Mouse (Mus musculus): ENCODE measurements around the gene Gm36176. TPM values are rescaled to one million over a fixed set of nuclear protein-coding genes. Genes with fewer than 3 reads are reported as not detected.

The Gm36176 gene
- polyA plus RNA-seq, 1 experiment from 2014 or later: not detected

Other genes starting within 250 kb of the Gm36176 start
- 338 and 353 TPM in 2 replicates for gene Sumo3, start 240.7 kb upstream of the Gm36176 start, polyA plus RNA-seq (2014; fragmentation: Nextera tagmentation; extraction: Ambion mirVana)
- gene Gm49325, start 240.6 kb upstream of the Gm36176 start, polyA plus RNA-seq (2014; fragmentation: Nextera tagmentation; extraction: Ambion mirVana): 2.4 TPM in 1 of 2 replicates, not detected in the other
- 42.8 and 47.6 TPM in 2 replicates for gene Ube2g2, start 224.5 kb upstream of the Gm36176 start, polyA plus RNA-seq (2014; fragmentation: Nextera tagmentation; extraction: Ambion mirVana)
- gene Tspear, start 160.2 kb upstream of the Gm36176 start, polyA plus RNA-seq (2014; fragmentation: Nextera tagmentation; extraction: Ambion mirVana): 0.72 and 1.2 TPM in 2 replicates
- not detected in 2 replicates for gene Gm19402, start 156.0 kb upstream of the Gm36176 start, polyA plus RNA-seq (2014; fragmentation: Nextera tagmentation; extraction: Ambion mirVana)
- gene Gm9508, start 149.6 kb upstream of the Gm36176 start, polyA plus RNA-seq (2014; fragmentation: Nextera tagmentation; extraction: Ambion mirVana): not detected in 2 replicates
- not detected in 2 replicates for gene Gm10272, start 140.2 kb upstream of the Gm36176 start, polyA plus RNA-seq (2014; fragmentation: Nextera tagmentation; extraction: Ambion mirVana)
- not detected in 2 replicates for gene Gm10024, start 135.3 kb upstream of the Gm36176 start, polyA plus RNA-seq (2014; fragmentation: Nextera tagmentation; extraction: Ambion mirVana)
- gene Gm10142, start 131.0 kb upstream of the Gm36176 start, polyA plus RNA-seq (2014; fragmentation: Nextera tagmentation; extraction: Ambion mirVana): not detected in 2 replicates
- not detected in 2 replicates for gene Krtap12-1, start 126.2 kb upstream of the Gm36176 start, polyA plus RNA-seq (2014; fragmentation: Nextera tagmentation; extraction: Ambion mirVana)
- not detected in 2 replicates for gene Gm10100, start 120.3 kb upstream of the Gm36176 start, polyA plus RNA-seq (2014; fragmentation: Nextera tagmentation; extraction: Ambion mirVana)
- gene Gm18596, start 104.2 kb upstream of the Gm36176 start, polyA plus RNA-seq (2014; fragmentation: Nextera tagmentation; extraction: Ambion mirVana): not detected in 2 replicates
- gene Gm9736, start 95.4 kb upstream of the Gm36176 start, polyA plus RNA-seq (2014; fragmentation: Nextera tagmentation; extraction: Ambion mirVana): not detected in 2 replicates
- gene Gm3233, start 87.1 kb upstream of the Gm36176 start, polyA plus RNA-seq (2014; fragmentation: Nextera tagmentation; extraction: Ambion mirVana): not detected in 2 replicates
- gene Gm3238, start 75.5 kb upstream of the Gm36176 start, polyA plus RNA-seq (2014; fragmentation: Nextera tagmentation; extraction: Ambion mirVana): not detected in 2 replicates
- not detected in 2 replicates for gene Gm7138, start 69.9 kb upstream of the Gm36176 start, polyA plus RNA-seq (2014; fragmentation: Nextera tagmentation; extraction: Ambion mirVana)
- gene Gm3250, start 64.3 kb upstream of the Gm36176 start, polyA plus RNA-seq (2014; fragmentation: Nextera tagmentation; extraction: Ambion mirVana): not detected in 2 replicates
- not detected in 2 replicates for gene Gm7137, start 58.6 kb upstream of the Gm36176 start, polyA plus RNA-seq (2014; fragmentation: Nextera tagmentation; extraction: Ambion mirVana)
- gene Gm9639, start 51.7 kb upstream of the Gm36176 start, polyA plus RNA-seq (2014; fragmentation: Nextera tagmentation; extraction: Ambion mirVana): not detected in 2 replicates
- not detected in 2 replicates for gene Gm19668, start 47.7 kb upstream of the Gm36176 start, polyA plus RNA-seq (2014; fragmentation: Nextera tagmentation; extraction: Ambion mirVana)
- not detected in 2 replicates for gene Gm9507, start 35.0 kb upstream of the Gm36176 start, polyA plus RNA-seq (2014; fragmentation: Nextera tagmentation; extraction: Ambion mirVana)
- gene Gm2696, start 32.1 kb upstream of the Gm36176 start, polyA plus RNA-seq (2014; fragmentation: Nextera tagmentation; extraction: Ambion mirVana): not detected in 2 replicates
- gene Krtap10-4, start 19.7 kb upstream of the Gm36176 start, polyA plus RNA-seq (2014; fragmentation: Nextera tagmentation; extraction: Ambion mirVana): not detected in 2 replicates
- gene Krtap10-10, start 10.9 kb upstream of the Gm36176 start, polyA plus RNA-seq (2014; fragmentation: Nextera tagmentation; extraction: Ambion mirVana): not detected in 2 replicates
- gene Gm10318, start 6.1 kb downstream of the Gm36176 start, polyA plus RNA-seq (2014; fragmentation: Nextera tagmentation; extraction: Ambion mirVana): not detected in 2 replicates
- not detected in 2 replicates for gene Gm3285, start 15.2 kb downstream of the Gm36176 start, polyA plus RNA-seq (2014; fragmentation: Nextera tagmentation; extraction: Ambion mirVana)
- gene Lrrc3, start 55.7 kb downstream of the Gm36176 start, polyA plus RNA-seq (2014; fragmentation: Nextera tagmentation; extraction: Ambion mirVana): 2.7 and 2.8 TPM in 2 replicates
- 0.75 and 1.5 TPM in 2 replicates for gene Trpm2, start 123.8 kb downstream of the Gm36176 start, polyA plus RNA-seq (2014; fragmentation: Nextera tagmentation; extraction: Ambion mirVana)
- 32.3 and 36.5 TPM in 2 replicates for gene 1810043G02Rik, start 131.7 kb downstream of the Gm36176 start, polyA plus RNA-seq (2014; fragmentation: Nextera tagmentation; extraction: Ambion mirVana)
- gene Pfkl, start 163.3 kb downstream of the Gm36176 start, polyA plus RNA-seq (2014; fragmentation: Nextera tagmentation; extraction: Ambion mirVana): 96.9 and 103 TPM in 2 replicates
- not detected in 2 replicates for gene Dnmt3l, start 195.1 kb downstream of the Gm36176 start, polyA plus RNA-seq (2014; fragmentation: Nextera tagmentation; extraction: Ambion mirVana)
- 0.10 TPM in 1 of 2 replicates, not detected in the other for gene Aire, start 196.8 kb downstream of the Gm36176 start, polyA plus RNA-seq (2014; fragmentation: Nextera tagmentation; extraction: Ambion mirVana)
- gene Icosl, start 222.5 kb downstream of the Gm36176 start, polyA plus RNA-seq (2014; fragmentation: Nextera tagmentation; extraction: Ambion mirVana): 1.2 and 2.5 TPM in 2 replicates

All from midbrain, embryonic 11.5 days (tissue).